Mouse (Mus musculus) activated CD4-positive, CD25-positive, alpha-beta regulatory T cell, adult 4 months (primary cell): ENCODE results near the gene Sbf2. TPM values are rescaled to one million over a fixed set of nuclear protein-coding genes. Genes with fewer than 3 reads are reported as not detected.
A peak's percentile ranks its signal among the peaks of the same experiment; 100 is the strongest.
"Not testable (repeated sequence)": the region's sequence is repeated elsewhere in the genome, so short reads cannot be mapped to it uniquely, and the experiment has no call there.

Source experiments
- ATAC-seq: one replicate; pipeline ENCODE4 v1.8.0; 2017
- polyA plus RNA-seq, 2 experiments: library from polyadenylated mRNA; unstranded; fragments of 100-300 nt; shearing (Covaris generic); gene quantifications; one replicate each; pipeline ENCODE4 v1.2.1; 2017

Gene Sbf2
- polyA plus RNA-seq, 2 experiments from 2014 or later, result 0.84 to 2.3 TPM

DNA sequence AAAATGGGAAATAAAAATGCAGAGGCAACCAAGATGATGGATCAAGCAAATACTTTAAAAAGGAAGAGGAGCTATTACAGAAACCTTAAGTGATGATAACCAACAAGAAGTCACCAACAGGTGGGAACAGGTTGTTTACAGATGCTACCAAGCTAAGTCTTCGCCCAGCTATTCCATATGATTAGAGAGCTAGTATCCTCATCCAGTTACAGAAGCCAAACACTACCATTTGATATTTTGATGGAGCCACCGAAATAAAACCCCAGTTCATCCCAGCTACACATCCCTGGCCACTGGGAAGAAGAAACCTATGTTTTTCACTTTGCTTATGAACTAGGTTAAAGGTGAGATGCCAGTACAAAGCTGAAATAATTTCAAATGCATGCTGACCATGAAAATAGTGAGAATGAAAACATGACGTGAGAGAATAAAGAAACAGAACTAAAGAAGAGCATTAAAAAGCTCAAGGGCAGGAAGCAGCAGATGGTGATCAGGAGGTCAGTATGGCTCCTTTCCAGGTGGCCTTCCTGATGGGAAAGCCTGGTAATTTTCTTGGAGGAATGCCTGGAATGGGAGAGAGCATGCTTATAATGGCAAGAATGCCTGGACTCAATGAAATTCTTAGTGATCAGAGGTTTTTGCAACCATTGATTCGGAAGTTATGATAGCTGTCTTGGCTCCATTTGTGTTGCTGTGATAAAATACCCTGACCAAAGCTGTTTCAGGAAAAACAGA lies 48.7 kb downstream of the Sbf2 start:
- no peak for ATAC-seq

GRCm38 (mm10) chr7:110561647-110562046 lies 53.1 kb downstream of the Sbf2 start:
- ATAC-seq, result no peak

DNA sequence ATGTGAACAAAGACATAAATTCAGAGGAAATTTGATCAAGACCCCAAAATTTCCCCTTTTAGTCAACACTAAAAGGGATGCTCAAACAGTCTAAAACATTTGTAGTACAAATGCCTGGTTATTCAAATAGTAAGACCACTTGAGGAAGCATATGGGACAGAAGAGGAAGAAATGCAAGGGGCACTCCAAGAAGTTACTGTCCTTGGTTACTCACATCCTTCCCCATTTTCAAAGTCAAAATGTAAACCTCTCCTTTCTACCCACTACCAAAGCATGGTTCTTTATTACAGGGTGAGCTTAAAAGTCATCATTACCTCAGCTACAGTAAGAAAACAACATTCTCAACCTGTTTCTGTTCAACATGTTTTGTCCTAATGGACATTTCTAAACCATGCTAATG lies 57.7 kb downstream of the Sbf2 start:
- ATAC-seq, result no peak

- ATAC-seq, result no peak
These were observed 58.5 kb downstream of the Sbf2 start for GRCm38 (mm10) chr7:110556221-110556620.

DNA sequence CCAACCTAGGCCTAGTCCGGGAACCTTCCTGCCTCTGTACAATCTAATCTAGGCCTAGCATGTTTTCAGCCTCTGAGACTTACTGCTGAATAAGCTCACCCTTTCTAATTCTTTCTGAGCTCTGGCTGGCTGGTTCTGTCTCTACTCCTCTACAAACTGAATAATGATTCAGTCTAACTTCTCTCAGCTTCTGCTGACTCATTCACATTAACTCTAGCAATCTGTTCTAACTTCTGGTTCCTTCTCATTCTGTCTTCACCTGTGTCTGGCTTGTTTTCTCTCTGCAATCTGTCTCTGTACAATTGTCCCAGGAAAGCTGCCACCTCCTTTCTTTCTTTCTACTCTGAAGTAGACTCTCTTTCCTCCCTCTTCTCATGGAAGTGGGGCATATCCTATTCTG lies 59.5 kb downstream of the Sbf2 start:
- no peak for ATAC-seq

DNA sequence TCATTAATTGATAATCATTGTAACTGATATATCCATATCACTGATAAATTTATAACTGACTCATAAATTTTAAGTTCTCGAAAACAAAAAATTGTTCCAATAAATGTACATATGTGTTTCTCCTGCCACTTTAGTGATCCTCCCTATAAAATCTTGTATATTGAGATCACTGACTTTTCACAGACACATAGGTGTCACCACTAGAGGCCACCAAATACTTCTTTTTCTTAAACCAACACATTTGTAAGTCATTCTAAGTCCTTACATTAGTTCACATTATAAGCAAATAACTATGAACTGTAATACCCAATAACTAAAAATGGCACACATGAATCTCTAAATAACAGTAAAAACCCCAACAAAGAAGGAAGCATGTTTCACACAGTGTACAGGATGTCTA lies 66.5 kb downstream of the Sbf2 start:
- no peak for ATAC-seq

DNA sequence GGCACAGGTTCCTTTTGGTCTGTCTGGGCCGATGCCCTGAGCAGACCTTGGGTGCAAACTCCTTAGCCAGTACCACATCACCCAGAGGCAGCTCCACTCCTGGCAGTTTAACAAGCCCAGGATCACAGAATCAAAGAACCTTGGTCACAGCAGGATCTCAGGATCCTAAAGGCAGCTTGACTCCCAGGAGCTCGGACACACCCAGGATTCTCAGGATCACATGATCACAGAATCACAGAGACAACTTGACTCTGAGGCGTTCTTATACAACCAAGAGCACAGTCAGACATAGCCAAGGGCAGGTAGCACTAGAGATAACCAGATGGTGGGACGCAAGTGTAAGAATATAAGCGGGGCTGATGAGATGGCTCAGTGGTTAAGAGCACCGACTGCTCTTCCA lies 71.4 kb downstream of the Sbf2 start:
- no peak for ATAC-seq

DNA sequence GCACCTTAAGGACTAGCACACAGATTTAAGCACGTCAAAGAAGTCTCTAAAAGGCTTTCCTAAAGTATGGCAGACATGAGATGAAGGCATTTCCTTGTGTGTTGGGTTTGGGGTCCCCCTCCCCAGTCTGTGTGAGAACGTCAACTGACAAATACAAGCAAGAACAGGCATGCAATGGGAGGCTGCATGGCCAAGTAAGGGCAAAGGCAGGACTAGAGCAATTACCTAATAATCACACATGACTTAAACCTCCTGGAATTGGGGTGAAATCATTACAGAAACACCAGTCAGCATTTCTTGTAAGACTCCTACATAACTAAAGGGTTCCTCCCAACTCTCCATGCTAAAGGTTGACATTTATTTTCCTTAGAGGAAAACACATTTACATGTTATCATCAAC lies 75.5 kb downstream of the Sbf2 start:
- ATAC-seq, result no peak

DNA sequence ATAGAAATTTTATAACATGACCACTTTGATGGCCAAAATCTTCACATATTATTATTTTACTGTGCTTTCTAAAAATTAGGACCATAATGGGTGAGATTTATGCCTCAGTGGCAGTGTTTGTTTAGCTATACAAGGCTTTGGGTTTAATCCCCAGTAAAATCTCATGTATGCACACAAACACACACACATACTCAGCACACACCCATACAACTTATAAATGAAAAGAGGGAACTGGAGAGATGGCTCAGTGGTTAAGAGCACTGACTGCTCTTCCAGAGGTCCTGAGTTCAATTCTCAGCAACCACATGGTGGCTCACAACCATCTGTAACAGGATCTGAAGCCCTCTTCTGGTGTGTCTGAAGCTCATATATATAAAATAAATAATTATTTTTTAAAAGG lies 84.4 kb downstream of the Sbf2 start:
- not testable (repeated sequence) for ATAC-seq

DNA sequence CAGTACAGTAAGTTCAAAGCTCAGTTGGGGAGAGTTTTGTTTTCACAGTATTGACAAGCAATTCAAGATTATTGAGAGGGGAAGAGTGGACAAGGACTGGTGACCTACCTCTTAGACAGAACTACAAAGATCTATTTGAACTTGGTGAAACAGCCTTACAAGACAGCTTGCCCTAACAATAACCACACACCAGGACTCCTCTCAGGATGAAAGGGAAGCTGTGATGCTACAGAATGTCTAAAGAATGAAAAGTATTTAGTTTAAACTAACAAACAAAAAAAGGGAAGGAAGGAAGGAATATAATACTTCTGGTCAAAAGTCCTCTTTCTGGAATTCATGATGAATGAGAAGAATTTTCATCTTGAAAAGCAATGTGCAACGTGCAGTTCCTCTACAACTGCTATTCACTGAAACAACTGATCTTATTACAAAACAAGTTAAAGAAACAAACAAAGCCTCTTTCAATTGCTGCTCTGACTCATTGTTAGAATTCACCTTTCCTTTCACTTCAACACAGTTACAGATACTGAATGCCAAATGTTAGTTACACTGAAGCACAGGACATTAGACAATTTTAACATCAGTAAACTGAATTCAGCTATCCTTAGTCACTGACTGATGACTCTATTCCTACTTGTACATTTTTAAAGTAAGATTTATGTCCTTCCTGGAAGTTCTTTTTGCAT lies 89.5 kb downstream of the Sbf2 start:
- no peak for ATAC-seq

GRCm38 (mm10) chr7:110516241-110517220 lies 98.2 kb downstream of the Sbf2 start:
- no peak for ATAC-seq

DNA sequence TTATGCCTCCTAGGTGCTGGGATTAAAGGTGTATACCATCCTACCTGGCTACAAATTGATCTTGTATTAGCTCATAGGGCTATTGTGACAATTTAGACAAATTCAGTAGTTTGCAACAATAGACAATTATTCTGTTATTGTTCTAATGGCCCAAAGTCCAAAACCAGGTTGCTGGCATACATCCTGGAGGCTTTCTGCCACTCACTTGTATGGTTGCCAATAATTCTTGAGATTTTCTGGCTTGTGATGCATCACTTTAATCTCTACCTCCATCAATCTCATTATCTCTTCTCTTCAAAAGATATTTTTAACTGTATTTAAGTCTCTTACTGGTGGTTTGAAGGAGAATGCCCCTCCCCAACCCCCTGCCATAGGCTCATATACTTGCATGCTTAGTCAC lies 100.6 kb downstream of the Sbf2 start:
- ATAC-seq, result no peak

DNA sequence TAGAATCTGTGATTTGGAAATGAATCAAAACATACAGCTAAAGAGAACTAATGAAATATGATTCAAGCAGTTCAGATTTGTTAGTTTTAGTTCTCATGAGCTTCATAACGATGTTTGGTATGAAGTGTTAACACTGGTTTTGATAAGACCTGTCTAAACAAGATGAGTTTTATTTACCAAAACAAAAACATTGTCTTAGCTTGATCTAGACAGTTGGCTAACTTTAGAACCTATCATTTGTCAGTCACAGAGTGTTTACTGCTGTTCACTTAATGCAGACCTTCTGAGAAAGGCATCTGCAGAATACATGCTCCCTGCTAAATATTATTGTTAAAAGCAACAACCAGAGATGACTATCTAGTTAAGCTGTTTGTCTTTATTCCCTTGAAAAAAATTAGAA lies 116.1 kb downstream of the Sbf2 start:
- ATAC-seq, result no peak

GRCm38 (mm10) chr7:110491038-110491437 lies 123.7 kb downstream of the Sbf2 start:
- no peak for ATAC-seq

DNA sequence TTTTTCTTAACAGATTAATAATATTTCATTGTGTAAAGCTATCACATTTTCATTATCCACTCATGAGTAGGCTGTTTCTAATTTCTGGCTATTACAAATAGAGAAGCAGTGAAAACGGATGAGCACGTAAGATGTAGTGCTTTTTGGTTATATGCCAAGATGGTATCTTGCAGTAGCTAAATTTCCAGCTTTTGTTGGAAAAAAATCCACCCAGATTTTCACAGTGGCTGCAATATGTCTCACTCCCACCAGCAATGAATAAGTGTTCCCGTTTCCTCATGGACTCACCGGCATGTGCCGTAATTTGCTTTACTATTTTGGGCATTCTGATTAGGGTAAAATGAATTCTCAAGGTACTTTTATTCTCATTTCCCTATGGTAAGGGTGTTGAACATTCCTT lies 129.7 kb downstream of the Sbf2 start:
- no peak for ATAC-seq

DNA sequence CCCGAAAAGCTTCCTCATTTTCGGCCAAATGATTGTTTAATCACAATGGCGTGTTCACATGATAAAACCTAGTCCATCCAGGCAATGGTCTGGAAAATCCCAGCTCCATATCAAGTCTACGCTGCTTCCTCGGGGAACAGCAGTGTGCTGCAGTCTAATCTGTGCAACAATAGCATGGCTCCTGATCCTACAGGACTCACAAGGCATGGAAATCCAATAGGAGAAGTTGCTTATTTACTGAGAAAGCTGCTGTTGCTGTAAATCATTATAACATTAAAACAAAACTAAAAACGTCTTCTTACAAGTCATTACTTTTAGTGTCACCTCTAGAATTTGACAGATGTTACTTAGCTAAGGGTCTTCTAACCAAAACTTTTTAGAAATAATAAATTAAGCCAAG lies 143.7 kb downstream of the Sbf2 start:
- no peak for ATAC-seq

GRCm38 (mm10) chr7:110463471-110463870 lies 151.3 kb downstream of the Sbf2 start:
- ATAC-seq, result no peak

DNA sequence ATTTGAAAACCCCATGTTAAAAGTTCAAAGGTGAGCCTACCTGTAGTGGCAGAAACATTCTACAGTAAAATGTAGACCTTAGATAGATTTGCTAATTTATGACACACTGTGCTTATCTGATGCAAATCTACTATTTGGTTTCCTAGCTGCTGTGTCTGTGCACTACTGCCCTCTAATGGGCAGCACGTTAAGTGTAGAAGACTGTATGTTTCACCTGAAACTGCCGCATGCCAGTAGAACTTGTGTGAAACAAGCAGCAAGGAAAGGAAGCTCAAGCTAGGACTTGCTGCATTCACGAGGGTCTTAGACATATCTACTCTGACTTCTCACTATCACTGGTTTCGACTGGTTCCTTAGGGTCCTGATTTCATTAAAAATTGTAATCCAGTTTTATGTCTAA lies 182.4 kb downstream of the Sbf2 start:
- ATAC-seq, result peak; percentile 77

DNA sequence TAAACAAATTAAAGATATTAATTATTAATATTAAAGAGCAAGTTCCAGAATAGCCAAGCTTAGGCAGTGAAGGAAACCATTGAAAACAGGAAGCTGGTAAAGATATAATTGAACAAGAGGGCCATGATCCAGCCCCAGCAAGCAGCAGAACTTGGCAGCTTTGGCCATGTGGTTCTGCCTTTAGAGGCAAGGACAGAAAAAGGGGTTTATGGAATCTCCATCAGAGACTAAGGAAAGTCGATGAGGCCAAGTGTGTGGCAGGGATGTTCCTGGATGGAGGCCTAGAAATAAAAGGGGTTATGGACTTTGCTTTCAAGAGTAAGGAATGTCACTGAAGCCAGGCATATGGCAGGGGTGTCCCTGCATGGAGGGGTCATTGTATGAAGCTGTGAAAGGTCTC lies 198.4 kb downstream of the Sbf2 start:
- no peak for ATAC-seq

GRCm38 (mm10) chr7:110414276-110414675 lies 200.4 kb downstream of the Sbf2 start:
- no peak for ATAC-seq

GRCm38 (mm10) chr7:110402092-110402491 lies 212.6 kb downstream of the Sbf2 start:
- no peak for ATAC-seq

DNA sequence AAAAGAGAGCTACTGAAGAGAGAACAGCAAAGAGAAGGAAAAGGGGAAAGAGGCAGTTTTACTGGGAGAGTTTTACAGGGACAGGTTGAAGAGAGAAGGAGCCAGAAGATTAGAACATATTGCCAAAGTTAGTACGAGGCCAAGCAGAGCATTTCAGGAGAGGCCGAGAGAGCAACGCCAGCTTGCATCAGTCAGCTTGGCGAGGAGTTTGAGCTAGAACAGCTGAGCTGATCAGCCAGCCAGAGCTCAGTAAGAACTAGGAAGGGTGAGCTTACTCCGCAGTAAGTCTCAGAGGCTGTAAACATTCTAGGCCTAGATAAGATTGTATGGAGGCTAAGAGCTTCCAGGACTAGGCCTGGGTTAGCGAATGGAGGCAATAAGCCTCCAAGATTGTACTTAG lies 222.1 kb downstream of the Sbf2 start:
- no peak for ATAC-seq

DNA sequence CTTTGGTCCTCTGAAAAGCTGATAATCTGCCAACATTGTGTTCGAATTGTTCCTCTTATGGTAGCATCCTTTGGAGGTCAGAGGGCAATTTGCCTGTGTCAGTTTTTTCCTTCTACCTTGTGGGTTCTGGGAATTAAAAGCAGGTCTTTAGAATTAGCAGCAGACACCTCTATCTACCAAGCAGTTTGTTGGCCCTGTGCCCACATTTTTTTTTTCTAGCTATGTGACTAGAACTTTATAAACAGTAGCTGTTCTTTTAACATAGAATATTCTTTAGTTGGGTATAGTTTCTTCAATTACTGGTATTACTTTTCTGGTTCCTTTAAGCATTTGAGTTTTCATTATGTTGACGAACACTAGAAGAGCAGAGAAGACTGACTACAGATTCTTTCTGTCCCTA lies 223.1 kb downstream of the Sbf2 start:
- no peak for ATAC-seq
